Mouse (Mus musculus): ENCODE measurements around the gene Ckmt1. TPM values are rescaled to one million over a fixed set of nuclear protein-coding genes. Genes with fewer than 3 reads are reported as not detected.

Ckmt1 gene
- polyA plus RNA-seq (2014; fragmentation: Illumina TruSeq; extraction: RNeasy Lipid Tissue Mini Kit (QIAGEN cat#74804); ENCODE audit: insufficient read depth, low read depth, low replicate concordance), result 15.9 TPM

DNA sequence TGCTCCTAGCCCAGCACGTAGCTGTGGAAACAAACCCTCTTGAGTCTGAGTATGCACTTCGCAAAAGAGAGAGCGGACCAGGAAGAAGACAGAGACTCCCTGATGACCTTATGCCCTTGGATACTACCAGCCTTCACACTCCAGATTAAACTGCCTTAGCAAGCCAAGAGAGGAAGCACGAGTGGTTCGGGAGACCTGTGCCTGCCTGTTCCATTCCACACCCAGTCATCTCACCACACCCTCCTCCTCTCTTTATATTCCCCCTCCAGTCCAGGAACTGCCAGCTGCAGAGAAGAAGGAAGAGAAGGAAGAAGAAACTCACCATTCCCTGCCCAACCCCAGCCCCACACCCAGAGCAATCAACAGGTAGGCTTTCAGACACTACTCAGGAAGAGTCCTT is at the start of gene Ckmt1:
Gene Ckmt1, plus strand, starts transcription at position 221 of the 400 bp plus-strand sequence.

DNA sequence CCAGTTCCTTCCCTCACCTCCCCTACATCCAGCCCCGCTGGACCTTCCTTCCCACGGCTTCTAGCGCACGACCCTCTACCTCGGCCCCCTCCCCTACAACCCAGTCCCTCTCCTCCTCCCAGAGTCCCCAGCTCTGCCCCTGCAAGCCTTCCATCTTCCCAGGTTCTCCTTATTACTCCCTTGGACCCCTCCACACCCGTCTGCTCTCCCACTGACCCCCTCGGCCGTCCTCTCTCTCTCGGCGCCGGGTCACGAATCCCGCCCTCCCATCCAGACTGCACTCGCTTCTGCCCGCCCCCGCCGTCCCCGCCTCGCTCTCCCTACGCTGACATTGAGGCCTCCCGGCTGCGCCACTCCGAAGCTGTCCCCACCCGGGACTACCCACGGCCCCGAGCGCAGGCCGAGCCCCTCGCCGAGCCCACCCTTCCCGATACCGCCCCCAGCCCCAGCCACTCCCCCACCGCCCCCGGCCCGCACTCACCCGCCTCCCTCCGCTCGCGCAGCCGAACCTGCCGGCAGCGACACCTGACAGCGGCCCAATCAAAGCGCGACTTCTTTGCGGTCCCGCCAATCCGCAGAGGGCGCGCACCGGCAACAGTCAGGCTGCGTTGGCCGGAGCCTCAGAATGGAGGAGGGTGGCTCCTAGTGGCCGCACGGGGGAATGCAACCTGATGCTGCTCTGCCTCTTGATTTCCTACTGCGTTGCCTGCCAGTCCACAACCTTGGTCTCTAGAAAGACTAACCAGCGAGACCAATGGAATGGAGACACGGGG is 2.5 kb upstream of the Ckmt1 start, which contains the start of gene Ppip5k1:
Gene Ppip5k1, minus strand, starts transcription at position 577 of the 773 bp plus-strand sequence.

DNA sequence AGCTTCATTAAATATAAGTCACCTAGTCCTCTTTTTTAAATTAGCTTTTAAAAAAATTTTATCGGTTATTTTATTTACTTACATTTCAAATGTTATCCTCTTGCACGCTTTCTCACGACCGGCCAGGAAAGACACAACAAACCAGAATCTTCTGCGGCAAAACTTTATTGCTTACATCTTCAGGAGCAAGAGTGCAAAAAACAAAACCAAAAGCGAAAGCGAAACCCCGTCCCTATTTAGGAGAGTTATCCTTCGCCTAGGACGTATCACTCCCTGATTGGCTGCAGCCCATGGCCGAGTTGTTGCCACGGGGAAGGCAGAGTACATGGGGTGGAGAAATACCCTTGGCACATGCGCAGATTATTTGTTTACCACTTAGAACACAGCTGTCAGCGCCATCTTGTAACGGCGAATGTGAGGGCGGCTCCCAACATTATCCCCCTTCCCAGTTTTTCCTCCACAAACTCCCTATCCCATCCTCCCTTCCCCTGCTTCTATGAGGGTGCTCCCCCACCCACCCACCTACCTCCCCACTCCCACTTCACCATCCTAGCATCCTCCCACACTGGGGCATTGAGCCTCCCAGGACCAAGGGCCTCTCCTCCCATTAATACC is 29.6 kb downstream of the Ckmt1 start, which contains the start of gene Strc:
Gene Strc, minus strand, starts transcription at position 208 of the 615 bp plus-strand sequence.

Other genes with a start within 250 kb of the Ckmt1 start
- not detected for gene Tgm7, start 247.9 kb upstream of the Ckmt1 start, polyA plus RNA-seq (2014; fragmentation: Illumina TruSeq; extraction: RNeasy Lipid Tissue Mini Kit (QIAGEN cat#74804); ENCODE audit: insufficient read depth, low read depth, low replicate concordance)
- gene Adal, start 217.3 kb upstream of the Ckmt1 start, polyA plus RNA-seq (2014; fragmentation: Illumina TruSeq; extraction: RNeasy Lipid Tissue Mini Kit (QIAGEN cat#74804); ENCODE audit: insufficient read depth, low read depth, low replicate concordance), result 4.8 TPM
- gene Lcmt2, start 217.1 kb upstream of the Ckmt1 start, polyA plus RNA-seq (2014; fragmentation: Illumina TruSeq; extraction: RNeasy Lipid Tissue Mini Kit (QIAGEN cat#74804); ENCODE audit: insufficient read depth, low read depth, low replicate concordance), result 7.9 TPM
- gene Tubgcp4, start 187.1 kb upstream of the Ckmt1 start, polyA plus RNA-seq (2014; fragmentation: Illumina TruSeq; extraction: RNeasy Lipid Tissue Mini Kit (QIAGEN cat#74804); ENCODE audit: insufficient read depth, low read depth, low replicate concordance), result 7.2 TPM
- 6.5 TPM for gene Zscan29, start 186.6 kb upstream of the Ckmt1 start, polyA plus RNA-seq (2014; fragmentation: Illumina TruSeq; extraction: RNeasy Lipid Tissue Mini Kit (QIAGEN cat#74804); ENCODE audit: insufficient read depth, low read depth, low replicate concordance)
- gene Trp53bp1, start 86.3 kb upstream of the Ckmt1 start, polyA plus RNA-seq (2014; fragmentation: Illumina TruSeq; extraction: RNeasy Lipid Tissue Mini Kit (QIAGEN cat#74804); ENCODE audit: insufficient read depth, low read depth, low replicate concordance), result 7.3 TPM
- gene Map1a, start 68.1 kb upstream of the Ckmt1 start, polyA plus RNA-seq (2014; fragmentation: Illumina TruSeq; extraction: RNeasy Lipid Tissue Mini Kit (QIAGEN cat#74804); ENCODE audit: insufficient read depth, low read depth, low replicate concordance), result 1.7 TPM
- 10.8 TPM for gene Ppip5k1, start 2.3 kb upstream of the Ckmt1 start, polyA plus RNA-seq (2014; fragmentation: Illumina TruSeq; extraction: RNeasy Lipid Tissue Mini Kit (QIAGEN cat#74804); ENCODE audit: insufficient read depth, low read depth, low replicate concordance)
- gene Strc, start 29.5 kb downstream of the Ckmt1 start, polyA plus RNA-seq (2014; fragmentation: Illumina TruSeq; extraction: RNeasy Lipid Tissue Mini Kit (QIAGEN cat#74804); ENCODE audit: insufficient read depth, low read depth, low replicate concordance), result 0.22 TPM
- 250 TPM for gene Pdia3, start 56.1 kb downstream of the Ckmt1 start, polyA plus RNA-seq (2014; fragmentation: Illumina TruSeq; extraction: RNeasy Lipid Tissue Mini Kit (QIAGEN cat#74804); ENCODE audit: insufficient read depth, low read depth, low replicate concordance)
- 1.3 TPM for gene Catsper2, start 56.1 kb downstream of the Ckmt1 start, polyA plus RNA-seq (2014; fragmentation: Illumina TruSeq; extraction: RNeasy Lipid Tissue Mini Kit (QIAGEN cat#74804); ENCODE audit: insufficient read depth, low read depth, low replicate concordance)
- gene Ell3, start 86.6 kb downstream of the Ckmt1 start, polyA plus RNA-seq (2014; fragmentation: Illumina TruSeq; extraction: RNeasy Lipid Tissue Mini Kit (QIAGEN cat#74804); ENCODE audit: insufficient read depth, low read depth, low replicate concordance), result 1.2 TPM
- gene Serf2, start 91.5 kb downstream of the Ckmt1 start, polyA plus RNA-seq (2014; fragmentation: Illumina TruSeq; extraction: RNeasy Lipid Tissue Mini Kit (QIAGEN cat#74804); ENCODE audit: insufficient read depth, low read depth, low replicate concordance), result 691 TPM
- gene Hypk, start 95.6 kb downstream of the Ckmt1 start, polyA plus RNA-seq (2014; fragmentation: Illumina TruSeq; extraction: RNeasy Lipid Tissue Mini Kit (QIAGEN cat#74804); ENCODE audit: insufficient read depth, low read depth, low replicate concordance), result 12.5 TPM
- gene Serinc4, start 99.1 kb downstream of the Ckmt1 start, polyA plus RNA-seq (2014; fragmentation: Illumina TruSeq; extraction: RNeasy Lipid Tissue Mini Kit (QIAGEN cat#74804); ENCODE audit: insufficient read depth, low read depth, low replicate concordance), result 0.11 TPM
- gene Mfap1b, start 116.4 kb downstream of the Ckmt1 start, polyA plus RNA-seq (2014; fragmentation: Illumina TruSeq; extraction: RNeasy Lipid Tissue Mini Kit (QIAGEN cat#74804); ENCODE audit: insufficient read depth, low read depth, low replicate concordance), result 28.4 TPM
- 16.0 TPM for gene Mfap1a, start 149.0 kb downstream of the Ckmt1 start, polyA plus RNA-seq (2014; fragmentation: Illumina TruSeq; extraction: RNeasy Lipid Tissue Mini Kit (QIAGEN cat#74804); ENCODE audit: insufficient read depth, low read depth, low replicate concordance)
- 2.1 TPM for gene Wdr76, start 149.0 kb downstream of the Ckmt1 start, polyA plus RNA-seq (2014; fragmentation: Illumina TruSeq; extraction: RNeasy Lipid Tissue Mini Kit (QIAGEN cat#74804); ENCODE audit: insufficient read depth, low read depth, low replicate concordance)

Data from lung, adult 10 weeks (tissue).